Mouse (Mus musculus) forebrain, embryonic 11.5 days (tissue): ENCODE measurements around the gene Kmt5b. TPM values are rescaled to one million over a fixed set of nuclear protein-coding genes. Genes with fewer than 3 reads are reported as not detected.
A peak's percentile ranks its signal among the peaks of the same experiment; 100 is the strongest.

ENCODE experiments used
- ATAC-seq: fragments of 200-750 bp; cut with Nextera tagmentation; replicated peaks from 2 replicates; pipeline ENCODE4 v1.8.0; 2017; ENCODE audit warnings: moderate TSS enrichment; ENCODE audit not compliant: low FRiP score
- DNase-seq: peaks from one replicate; pipeline ENCODE4 v3.0.0-alpha.2; 2017; ENCODE audit warnings: low spot score
- H3K27ac ChIP-seq: fragments of 300-500 bp; sonication (generic); 2 replicates; pipeline ENCODE4 v1.5.1; 2014; ENCODE audit warnings: low read depth, low read length
- H3K27me3 ChIP-seq: fragments of 300-500 bp; sonication (generic); 2 replicates; pipeline ENCODE4 v1.6.1; 2014; ENCODE audit warnings: mild to moderate bottlenecking, low read length, mixed read lengths; ENCODE audit not compliant: control insufficient read depth, insufficient read depth
- H3K36me3 ChIP-seq: fragments of 300-500 bp; sonication (generic); 2 replicates; pipeline ENCODE4 v1.6.1; 2014; ENCODE audit warnings: mild to moderate bottlenecking, low read length, moderate library complexity, mixed read lengths; ENCODE audit not compliant: control insufficient read depth, insufficient read depth
- H3K4me1 ChIP-seq: fragments of 300-500 bp; sonication (generic); replicated peaks from 2 replicates; pipeline ENCODE4 v1.6.1; 2014; ENCODE audit warnings: low read length, mixed read lengths; ENCODE audit not compliant: control insufficient read depth, insufficient read depth
- H3K4me2 ChIP-seq: fragments of 300-500 bp; sonication (generic); 2 replicates; pipeline ENCODE4 v1.6.1; 2014; ENCODE audit warnings: low read depth, mild to moderate bottlenecking, low read length, moderate library complexity, mixed read lengths; ENCODE audit not compliant: severe bottlenecking
- H3K4me3 ChIP-seq: fragments of 300-500 bp; sonication (generic); 2 replicates; pipeline ENCODE4 v1.5.1; 2014; ENCODE audit warnings: low read depth, low read length
- H3K9ac ChIP-seq: fragments of 300-500 bp; sonication (generic); 2 replicates; pipeline ENCODE4 v1.6.1; 2014; ENCODE audit warnings: low read length
- H3K9me3 ChIP-seq: fragments of 300-500 bp; sonication (generic); 2 replicates; pipeline ENCODE4 v1.6.1; 2016; ENCODE audit warnings: low read length, mixed read lengths; ENCODE audit not compliant: control insufficient read depth
- WGBS: fragments of 180-500 bp; shearing (Covaris S2); extraction: QIAGEN DNeasy Blood & Tissue Kit; methylation state at CpG from one replicate; pipeline ENCODE4 v1.1.7; 2014; 5-methylcytosine and 5-hydroxymethylcytosine counted together
- polyA plus RNA-seq: library from polyadenylated mRNA; unstranded; fragments of >200 nt; fragmentation: Nextera tagmentation; extraction: Ambion mirVana; gene quantifications from 2 replicates; pipeline ENCODE4 v1.2.1, GENCODE M21; 2014

Kmt5b gene
- polyA plus RNA-seq, 1 experiment from 2014 or later: 44.6 TPM

- H3K4me2 ChIP-seq: no peak overlapping the region
- 93% methylated on average over 3 of the region's 3 CpGs for WGBS
- DNase-seq (no peak), ATAC-seq (no peak)
- no peaks in the 10 kb centered on the region for H3K36me3 ChIP-seq
- H3K27me3 ChIP-seq: no peaks in the 10 kb centered on the region
- H3K9ac ChIP-seq: no peak overlapping the region
- no peaks in the 10 kb centered on the region for H3K4me1 ChIP-seq
- H3K9me3 ChIP-seq: no peaks in the 10 kb centered on the region
- H3K27ac ChIP-seq: no peak overlapping the region
- H3K4me3 ChIP-seq: no peak overlapping the region
Measured at GRCm38 (mm10) chr19:3736001-3736400, 31.2 kb upstream of the Kmt5b start.

- Histone ChIP-seq H3K27ac (no peak overlapping the region), H3K36me3 (no peaks in the 10 kb centered on the region), H3K4me3 (no peak overlapping the region), H3K27me3 (no peaks in the 10 kb centered on the region), H3K9ac (no peak overlapping the region), H3K4me2 (no peak overlapping the region), H3K9me3 (no peaks in the 10 kb centered on the region), H3K4me1 (peaks cover 2% of the 10 kb centered on the region; the same call in 1 of the 2 replicates)
- ATAC-seq: no peak
- DNase-seq: no peak
- WGBS: 94% methylated on average over 7 of the region's 7 CpGs
Measured at GRCm38 (mm10) chr19:3739650-3740049, 27.6 kb upstream of the Kmt5b start.

- DNase-seq (no peak), ATAC-seq (no peak)
- Histone ChIP-seq H3K4me1 (peaks cover 2% of the 10 kb centered on the region; the same call in 1 of the 2 replicates), H3K4me2 (no peak overlapping the region), H3K36me3 (no peaks in the 10 kb centered on the region), H3K27me3 (no peaks in the 10 kb centered on the region), H3K27ac (no peak overlapping the region), H3K9me3 (no peaks in the 10 kb centered on the region), H3K9ac (no peak overlapping the region), H3K4me3 (no peak overlapping the region)
- WGBS: 51% methylated on average over 4 of the region's 4 CpGs
Measured at GRCm38 (mm10) chr19:3742716-3743115, 24.5 kb upstream of the Kmt5b start.

- ATAC-seq (no peak), DNase-seq (no peak)
- no peaks in the 10 kb centered on the region for H3K27me3 ChIP-seq
- peaks cover 2% of the 10 kb centered on the region; the same call in 1 of the 2 replicates for H3K4me1 ChIP-seq
- H3K27ac ChIP-seq: no peak overlapping the region
- no peak overlapping the region for H3K4me3 ChIP-seq
- no peaks in the 10 kb centered on the region; the same call in 1 of the 2 replicates for H3K9me3 ChIP-seq
- no peak overlapping the region for H3K9ac ChIP-seq
- WGBS: 83% methylated on average over 7 of the region's 7 CpGs
- H3K4me2 ChIP-seq: no peak overlapping the region
- no peaks in the 10 kb centered on the region for H3K36me3 ChIP-seq
Measured at GRCm38 (mm10) chr19:3743362-3743761, 23.9 kb upstream of the Kmt5b start.

- H3K9me3 ChIP-seq: no peaks in the 10 kb centered on the region; the same call in 1 of the 2 replicates
- ATAC-seq (peak; percentile 51; the same call in 1 of the 2 replicates), DNase-seq (peak; percentile 75)
- peak overlapping the region; percentile 69 for H3K9ac ChIP-seq
- H3K36me3 ChIP-seq: no peaks in the 10 kb centered on the region
- 6% methylated on average over 13 of the region's 13 CpGs for WGBS
- H3K4me3 ChIP-seq: peak overlapping the region; percentile 44
- peak overlapping the region; percentile 66 for H3K27ac ChIP-seq
- H3K4me2 ChIP-seq: peak overlapping the region; percentile 81
- no peaks in the 10 kb centered on the region for H3K27me3 ChIP-seq
- peaks cover 2% of the 10 kb centered on the region; the same call in 1 of the 2 replicates for H3K4me1 ChIP-seq
Measured at GRCm38 (mm10) chr19:3743851-3744512, 23.2 kb upstream of the Kmt5b start.

- DNase-seq: no peak
- no peak overlapping the region for H3K4me2 ChIP-seq
- H3K4me3 ChIP-seq: no peak overlapping the region
- WGBS: 63% methylated on average over 8 of the region's 8 CpGs
- no peak for ATAC-seq
- no peaks in the 10 kb centered on the region for H3K36me3 ChIP-seq
- no peaks in the 10 kb centered on the region for H3K4me1 ChIP-seq
- H3K27ac ChIP-seq: no peak overlapping the region
- no peaks in the 10 kb centered on the region for H3K27me3 ChIP-seq
- no peak overlapping the region for H3K9ac ChIP-seq
- no peaks in the 10 kb centered on the region; the same call in 1 of the 2 replicates for H3K9me3 ChIP-seq
Measured at GRCm38 (mm10) chr19:3752621-3753239, 14.5 kb upstream of the Kmt5b start.

GRCm38 (mm10) chr19:3753240-3753633, 14.0 kb upstream of the Kmt5b start:
- H3K4me2 ChIP-seq: no peak overlapping the region
- H3K27me3 ChIP-seq: no peaks in the 10 kb centered on the region
- WGBS: 97% methylated on average over 1 of the region's 1 CpGs
- no peak for ATAC-seq
- H3K36me3 ChIP-seq: no peaks in the 10 kb centered on the region
- H3K4me3 ChIP-seq: no peak overlapping the region
- DNase-seq: no peak
- H3K9me3 ChIP-seq: no peaks in the 10 kb centered on the region; the same call in 1 of the 2 replicates
- no peak overlapping the region for H3K9ac ChIP-seq
- H3K4me1 ChIP-seq: no peaks in the 10 kb centered on the region
- no peak overlapping the region for H3K27ac ChIP-seq

- no peak overlapping the region for H3K4me2 ChIP-seq
- 59% methylated on average over 8 of the region's 8 CpGs for WGBS
- DNase-seq: no peak
- no peak overlapping the region for H3K4me3 ChIP-seq
- no peak overlapping the region for H3K9ac ChIP-seq
- H3K9me3 ChIP-seq: no peaks in the 10 kb centered on the region
- no peaks in the 10 kb centered on the region for H3K27me3 ChIP-seq
- no peak for ATAC-seq
- no peaks in the 10 kb centered on the region for H3K4me1 ChIP-seq
- no peak overlapping the region for H3K27ac ChIP-seq
- H3K36me3 ChIP-seq: no peaks in the 10 kb centered on the region
Measured at GRCm38 (mm10) chr19:3753738-3754137, 13.5 kb upstream of the Kmt5b start.
